Mouse (Mus musculus) myocyte (in vitro differentiated cells): ENCODE measurements around the gene Crtac1. TPM values are rescaled to one million over a fixed set of nuclear protein-coding genes. Genes with fewer than 3 reads are reported as not detected.

Experiments used
- H3K27me3 ChIP-seq: one replicate; pipeline ENCODE4 v1.6.1; 2011; ENCODE audit not compliant: control insufficient read depth, insufficient read depth, insufficient read length
- H3K36me3 ChIP-seq: one replicate; pipeline ENCODE4 v1.6.1; 2011; ENCODE audit not compliant: control insufficient read depth, insufficient read depth
- H3K4me2 ChIP-seq: one replicate; pipeline ENCODE4 v1.6.1; 2011; ENCODE audit warnings: low read depth, control low read depth
- H3K4me3 ChIP-seq: one replicate; pipeline ENCODE4 v1.5.1; 2011; ENCODE audit warnings: mild to moderate bottlenecking, control low read depth, moderate library complexity
- H3K79me2 ChIP-seq: one replicate; pipeline ENCODE4 v1.6.1; 2011; ENCODE audit not compliant: control insufficient read depth, insufficient read depth
- H3ac ChIP-seq: one replicate; pipeline ENCODE4 v1.6.1; 2011; ENCODE audit not compliant: control insufficient read depth, insufficient read length
- CEBPB ChIP-seq: IDR thresholded peaks from 2 replicates; pipeline ENCODE4 v1.6.1; 2011; ENCODE audit warnings: mild to moderate bottlenecking, moderate library complexity; ENCODE audit not compliant: poor library complexity, insufficient read depth, severe bottlenecking
- E2F4 ChIP-seq: IDR thresholded peaks from one replicate; pipeline ENCODE4 v1.6.1; 2011; ENCODE audit warnings: mild to moderate bottlenecking, control low read depth, moderate library complexity; ENCODE audit not compliant: insufficient read depth
- MAX ChIP-seq: IDR thresholded peaks from one replicate; pipeline ENCODE4 v1.6.1; 2011; ENCODE audit warnings: low read depth, mild to moderate bottlenecking, control low read depth
- MYOD1 ChIP-seq, 3 experiments: IDR thresholded peaks; one replicate each; pipeline ENCODE4 v1.6.1; 2011; ENCODE audit warnings: control low read depth in 2 of 3, low read depth in 2 of 3, mild to moderate bottlenecking in 2 of 3, moderate library complexity in 1 of 3; ENCODE audit not compliant: insufficient read length in 2 of 3, control insufficient read depth in 1 of 3
- MYOG ChIP-seq, 3 experiments: IDR thresholded peaks; one replicate each; pipeline ENCODE4 v1.6.1; 2011; ENCODE audit warnings: control low read depth in 2 of 3, low read depth in 2 of 3, mild to moderate bottlenecking in 2 of 3; ENCODE audit not compliant: insufficient read length in 2 of 3, control insufficient read depth in 1 of 3, insufficient read depth in 1 of 3
- POLR2A ChIP-seq: IDR thresholded peaks from one replicate; pipeline ENCODE4 v1.6.1; 2011; ENCODE audit warnings: low read depth, mild to moderate bottlenecking, control low read depth, moderate library complexity; ENCODE audit not compliant: insufficient read length
- POLR2AphosphoS2 ChIP-seq: IDR thresholded peaks from one replicate; pipeline ENCODE4 v1.6.1; 2011; ENCODE audit warnings: low read depth, control low read depth; ENCODE audit not compliant: insufficient read length
- REST ChIP-seq: IDR thresholded peaks from one replicate; pipeline ENCODE4 v1.6.1; 2011; ENCODE audit warnings: mild to moderate bottlenecking, control low read depth, moderate library complexity; ENCODE audit not compliant: insufficient read depth, insufficient read length
- SRF ChIP-seq: IDR thresholded peaks from one replicate; pipeline ENCODE4 v1.6.1; 2011; ENCODE audit warnings: low read depth; ENCODE audit not compliant: control insufficient read depth, insufficient read length
- TCF12 ChIP-seq: IDR thresholded peaks from one replicate; pipeline ENCODE4 v1.6.1; 2011; ENCODE audit warnings: mild to moderate bottlenecking, control low read depth; ENCODE audit not compliant: poor library complexity, insufficient read depth, severe bottlenecking
- TCF3 ChIP-seq: IDR thresholded peaks from one replicate; pipeline ENCODE4 v1.6.1; 2011; ENCODE audit warnings: low read depth, control low read depth; ENCODE audit not compliant: insufficient read length
- USF1 ChIP-seq: IDR thresholded peaks from one replicate; pipeline ENCODE4 v1.6.1; 2011; ENCODE audit warnings: low read depth, mild to moderate bottlenecking, control low read depth, moderate library complexity
- polyA plus RNA-seq: library from polyadenylated mRNA; unstranded; fragments of >200 nt; fragmentation: generic; extraction: Trizol; gene quantifications from one replicate; pipeline ENCODE4 v1.2.1, GENCODE M21; 2012; ENCODE audit warnings: missing spikeins

The Crtac1 gene
- polyA plus RNA-seq, 1 experiment: not detected

GRCm38 (mm10) chr19:42430981-42431380 lies 602 bp downstream of the Crtac1 start:
- TF ChIP-seq E2F4: no peak
- TF ChIP-seq TCF3: no peak
- TF ChIP-seq MYOD1 (IDR thresholded peaks at IDR 0.05; ENCODE audit: control insufficient read depth in 1 of 3, insufficient read length in 2 of 3, low read depth in 2 of 3): no peak
- no peak for TF ChIP-seq USF1
- no peak for TF ChIP-seq MYOG (IDR thresholded peaks at IDR 0.05; ENCODE audit: control insufficient read depth in 1 of 3, insufficient read depth in 1 of 3, insufficient read length in 2 of 3, low read depth in 2 of 3)
- TF ChIP-seq MAX: no peak
- no peak for TF ChIP-seq POLR2AphosphoS2
- TF ChIP-seq POLR2A: no peak
- TF ChIP-seq REST: no peak
- TF ChIP-seq CEBPB: no peak

GRCm38 (mm10) chr19:42429410-42429809 lies 2.2 kb downstream of the Crtac1 start:
- Histone ChIP-seq H3K36me3 (no peaks in the 10 kb centered on the region), H3K4me2 (no peak overlapping the region), H3K4me3 (no peak overlapping the region), H3K27me3 (peaks cover 21% of the 10 kb centered on the region), H3K79me2 (no peaks in the 10 kb centered on the region), H3ac (no peak overlapping the region)
- no peak for TF ChIP-seq TCF12
- no peak for TF ChIP-seq USF1
- TF ChIP-seq MYOG (IDR thresholded peaks at IDR 0.05; ENCODE audit: control insufficient read depth in 1 of 3, insufficient read depth in 1 of 3, insufficient read length in 2 of 3, low read depth in 2 of 3): no peak
- TF ChIP-seq POLR2AphosphoS2: no peak
- TF ChIP-seq E2F4: no peak
- no peak for TF ChIP-seq CEBPB
- TF ChIP-seq SRF: no peak
- TF ChIP-seq REST: no peak
- TF ChIP-seq TCF3: no peak
- no peak for TF ChIP-seq POLR2A
- no peak for TF ChIP-seq MYOD1 (IDR thresholded peaks at IDR 0.05; ENCODE audit: control insufficient read depth in 1 of 3, insufficient read length in 2 of 3, low read depth in 2 of 3)
- no peak for TF ChIP-seq MAX

More at GRCm38 (mm10) chr19:42430981-42431380, 602 bp downstream of the Crtac1 start:
- Histone ChIP-seq H3K27me3 (peaks cover 21% of the 10 kb centered on the region), H3K4me3 (no peak overlapping the region), H3ac (no peak overlapping the region), H3K36me3 (no peaks in the 10 kb centered on the region), H3K4me2 (no peak overlapping the region), H3K79me2 (no peaks in the 10 kb centered on the region)

- Histone ChIP-seq H3K4me3 (no peak overlapping the region), H3K36me3 (no peaks in the 10 kb centered on the region), H3K4me2 (no peak overlapping the region), H3K27me3 (no peaks in the 10 kb centered on the region), H3ac (no peak overlapping the region), H3K79me2 (no peaks in the 10 kb centered on the region)
- TF ChIP-seq SRF (no peak), E2F4 (no peak), MAX (no peak), REST (peak; percentile 78), CEBPB (no peak), POLR2AphosphoS2 (no peak), MYOD1 (IDR thresholded peaks at IDR 0.05; ENCODE audit: control insufficient read depth in 1 of 3, insufficient read length in 2 of 3, low read depth in 2 of 3) (no peak)
These were observed 6.4 kb downstream of the Crtac1 start for GRCm38 (mm10) chr19:42425208-42425607.

GRCm38 (mm10) chr19:42415042-42415441 lies 16.5 kb downstream of the Crtac1 start:
- no peak overlapping the region for H3K4me2 ChIP-seq
- H3K36me3 ChIP-seq: no peaks in the 10 kb centered on the region
- peaks cover 33% of the 10 kb centered on the region for H3K27me3 ChIP-seq
- TF ChIP-seq USF1: no peak
- no peak for TF ChIP-seq POLR2A
- no peak for TF ChIP-seq MYOD1 (IDR thresholded peaks at IDR 0.05; ENCODE audit: control insufficient read depth in 1 of 3, insufficient read length in 2 of 3, low read depth in 2 of 3)
- no peak for TF ChIP-seq TCF12
- no peak for TF ChIP-seq REST
- TF ChIP-seq CEBPB: no peak
- TF ChIP-seq SRF: no peak
- no peak for TF ChIP-seq E2F4
- TF ChIP-seq MYOG (IDR thresholded peaks at IDR 0.05; ENCODE audit: control insufficient read depth in 1 of 3, insufficient read depth in 1 of 3, insufficient read length in 2 of 3, low read depth in 2 of 3): no peak
- no peak for TF ChIP-seq MAX
- no peak for TF ChIP-seq POLR2AphosphoS2
- TF ChIP-seq TCF3: no peak
- H3K79me2 ChIP-seq: no peaks in the 10 kb centered on the region
- H3ac ChIP-seq: no peak overlapping the region
- H3K4me3 ChIP-seq: no peak overlapping the region

GRCm38 (mm10) chr19:42409856-42410255 lies 21.7 kb downstream of the Crtac1 start:
- no peaks in the 10 kb centered on the region for H3K36me3 ChIP-seq
- H3ac ChIP-seq: no peak overlapping the region
- H3K4me3 ChIP-seq: no peak overlapping the region
- H3K27me3 ChIP-seq: peaks cover 48% of the 10 kb centered on the region
- no peak overlapping the region for H3K4me2 ChIP-seq
- TF ChIP-seq CEBPB: no peak
- no peak for TF ChIP-seq POLR2A
- TF ChIP-seq USF1: no peak
- TF ChIP-seq MAX: no peak
- no peak for TF ChIP-seq E2F4
- TF ChIP-seq POLR2AphosphoS2: no peak
- TF ChIP-seq SRF: no peak
- no peak for TF ChIP-seq MYOG (IDR thresholded peaks at IDR 0.05; ENCODE audit: control insufficient read depth in 1 of 3, insufficient read depth in 1 of 3, insufficient read length in 2 of 3, low read depth in 2 of 3)
- no peak for TF ChIP-seq REST
- TF ChIP-seq MYOD1 (IDR thresholded peaks at IDR 0.05; ENCODE audit: control insufficient read depth in 1 of 3, insufficient read length in 2 of 3, low read depth in 2 of 3): no peak
- TF ChIP-seq TCF12: no peak
- TF ChIP-seq TCF3: no peak
- H3K79me2 ChIP-seq: no peaks in the 10 kb centered on the region
